Mouse (Mus musculus) kidney, adult 2 months (tissue): Measurements from ENCODE around the gene Foxf2. TPM values are rescaled to one million over a fixed set of nuclear protein-coding genes. Genes with fewer than 3 reads are reported as not detected.

Experiments used
- DNase-seq: peaks from one replicate; pipeline ENCODE4 v3.0.0; 2021
- H3K27ac ChIP-seq: fragments of 200-500 bp; 2 replicates; pipeline ENCODE4 v1.5.1; 2012; ENCODE audit warnings: low read depth, low read length, control low read depth, inconsistent platforms; ENCODE audit not compliant: insufficient read depth
- H3K27me3 ChIP-seq: fragments of 200-500 bp; replicated peaks from 2 replicates; pipeline ENCODE4 v1.6.1; 2012; ENCODE audit warnings: mild to moderate bottlenecking, moderate library complexity, low read length, inconsistent platforms; ENCODE audit not compliant: control insufficient read depth, insufficient read depth
- H3K36me3 ChIP-seq: fragments of 200-500 bp; 2 replicates; pipeline ENCODE4 v1.6.1; 2012; ENCODE audit warnings: mild to moderate bottlenecking, moderate library complexity, low read length, inconsistent platforms; ENCODE audit not compliant: control insufficient read depth, insufficient read depth
- H3K4me1 ChIP-seq: fragments of 200-500 bp; 2 replicates; pipeline ENCODE4 v1.6.1; 2011; ENCODE audit warnings: low read length; ENCODE audit not compliant: control insufficient read depth, insufficient read depth
- H3K4me3 ChIP-seq: fragments of 200-500 bp; 2 replicates; pipeline ENCODE4 v1.5.1; 2011; ENCODE audit warnings: mild to moderate bottlenecking, low read depth, low read length, control low read depth; ENCODE audit not compliant: insufficient read depth
- CTCF ChIP-seq: fragments of 200-500 bp; conservative IDR thresholded peaks from 2 replicates; pipeline ENCODE4 v1.5.1; 2011; ENCODE audit warnings: low read depth, mild to moderate bottlenecking, control low read depth, low read length, moderate library complexity, mixed read lengths; ENCODE audit not compliant: insufficient read depth, insufficient read length
- POLR2A ChIP-seq: fragments of 200-500 bp; IDR thresholded peaks from one replicate; pipeline ENCODE4 v1.6.1; 2011; ENCODE audit warnings: low read depth, low read length, control low read depth
- WGBS: fragments of 180-500 bp; shearing (Covaris S2); methylation state at CpG from one replicate; pipeline ENCODE4 v1.1.7; 2018; 5-methylcytosine and 5-hydroxymethylcytosine counted together
- polyA plus RNA-seq: library from polyadenylated mRNA; depleted of rRNA; stranded (reverse); fragments of >200 nt; gene quantifications from 2 replicates; pipeline ENCODE4 v1.2.3, GENCODE M21; 2012

Foxf2 gene
- polyA plus RNA-seq, 1 experiment, result not detected

GRCm38 (mm10) chr13:31629321-31629851 lies 3.8 kb downstream of the Foxf2 start:
- WGBS, result under 1% methylated on average over 40 of the region's 40 CpGs
- no peak for DNase-seq
- TF ChIP-seq POLR2A (no peak), CTCF (no peak)
- peak overlapping the region; percentile 39 for H3K4me3 ChIP-seq
- no peaks in the 10 kb centered on the region for H3K36me3 ChIP-seq
- H3K27ac ChIP-seq, result no peak overlapping the region
- H3K4me1 ChIP-seq, result no peaks in the 10 kb centered on the region
- H3K27me3 ChIP-seq, result peaks cover 7% of the 10 kb centered on the region

- no peak for TF ChIP-seq POLR2A
- TF ChIP-seq CTCF, result no peak
- 26% methylated on average over 12 of the region's 12 CpGs for WGBS
- Histone ChIP-seq H3K4me3 (no peak overlapping the region), H3K4me1 (no peaks in the 10 kb centered on the region), H3K36me3 (no peaks in the 10 kb centered on the region), H3K27ac (no peak overlapping the region), H3K27me3 (peaks cover 5% of the 10 kb centered on the region)
- no peak for DNase-seq
Measured at GRCm38 (mm10) chr13:31630051-31630450, 4.4 kb downstream of the Foxf2 start.

- no peaks in the 10 kb centered on the region for H3K4me1 ChIP-seq
- TF ChIP-seq POLR2A (no peak), CTCF (no peak)
- no peak overlapping the region for H3K4me3 ChIP-seq
- 19% methylated on average over 10 of the region's 10 CpGs for WGBS
- no peak for DNase-seq
- H3K27me3 ChIP-seq, result peaks cover 4% of the 10 kb centered on the region
- no peaks in the 10 kb centered on the region for H3K36me3 ChIP-seq
- H3K27ac ChIP-seq, result no peak overlapping the region
Measured at GRCm38 (mm10) chr13:31630551-31630950, 4.9 kb downstream of the Foxf2 start.

- no peaks in the 10 kb centered on the region for H3K27me3 ChIP-seq
- TF ChIP-seq POLR2A, result no peak
- TF ChIP-seq CTCF, result no peak
- 25% methylated on average over 3 of the region's 3 CpGs for WGBS
Measured at GRCm38 (mm10) chr13:31631291-31631690, 5.7 kb downstream of the Foxf2 start.

GRCm38 (mm10) chr13:31632450-31632849 lies 6.8 kb downstream of the Foxf2 start:
- peak; percentile 83 for TF ChIP-seq CTCF
- TF ChIP-seq POLR2A, result no peak
- WGBS, result 1% methylated on average over 13 of the region's 13 CpGs
- peak; percentile 64 for DNase-seq
- H3K4me1 ChIP-seq, result no peaks in the 10 kb centered on the region
- no peaks in the 10 kb centered on the region for H3K27me3 ChIP-seq
- H3K36me3 ChIP-seq, result no peaks in the 10 kb centered on the region
- no peak overlapping the region for H3K4me3 ChIP-seq
- H3K27ac ChIP-seq, result no peak overlapping the region

More at GRCm38 (mm10) chr13:31631291-31631690, 5.7 kb downstream of the Foxf2 start:
- Histone ChIP-seq H3K27ac (no peak overlapping the region), H3K4me3 (no peak overlapping the region), H3K4me1 (no peaks in the 10 kb centered on the region), H3K36me3 (no peaks in the 10 kb centered on the region)
- no peak for DNase-seq

GRCm38 (mm10) chr13:31633259-31633658 lies 7.6 kb downstream of the Foxf2 start:
- 93% methylated on average over 4 of the region's 4 CpGs for WGBS

GRCm38 (mm10) chr13:31635546-31635945 lies 9.9 kb downstream of the Foxf2 start:
- H3K27ac ChIP-seq, result no peak overlapping the region
- no peak for TF ChIP-seq CTCF
- no peak for TF ChIP-seq POLR2A
- no peak for DNase-seq
- no peak overlapping the region for H3K4me3 ChIP-seq
- H3K36me3 ChIP-seq, result no peaks in the 10 kb centered on the region
- 53% methylated on average over 4 of the region's 4 CpGs for WGBS
- no peaks in the 10 kb centered on the region for H3K4me1 ChIP-seq
- no peaks in the 10 kb centered on the region for H3K27me3 ChIP-seq

More at GRCm38 (mm10) chr13:31633259-31633658, 7.6 kb downstream of the Foxf2 start:
- Histone ChIP-seq H3K36me3 (no peaks in the 10 kb centered on the region), H3K4me3 (no peak overlapping the region), H3K27ac (no peak overlapping the region), H3K27me3 (no peaks in the 10 kb centered on the region), H3K4me1 (no peaks in the 10 kb centered on the region)
- TF ChIP-seq CTCF, result no peak
- TF ChIP-seq POLR2A, result no peak
- DNase-seq, result no peak
